Mouse (Mus musculus) bone marrow macrophage, adult 2 months (primary cell): ENCODE measurements around the gene B3gntl1.

Experiments used
- CTCF ChIP-seq: IDR thresholded peaks from 2 replicates; pipeline ENCODE4 v1.5.1; 2012; ENCODE audit warnings: low read depth, mild to moderate bottlenecking, low read length, moderate library complexity
- POLR2A ChIP-seq: IDR thresholded peaks from 2 replicates; pipeline ENCODE4 v1.6.1; 2012; ENCODE audit warnings: mild to moderate bottlenecking, low read depth, low read length, borderline replicate concordance

- TF ChIP-seq CTCF (0 out of 2 replicates have a peak, but pooled peaks have one; percentile 8), POLR2A (no peak)
These were observed 42.5 kb downstream of the B3gntl1 start for GRCm38 (mm10) chr11:121630406-121630805.
